8 mouse cellular contexts compared by ENCODE assay signal in the genomic region with DNA sequence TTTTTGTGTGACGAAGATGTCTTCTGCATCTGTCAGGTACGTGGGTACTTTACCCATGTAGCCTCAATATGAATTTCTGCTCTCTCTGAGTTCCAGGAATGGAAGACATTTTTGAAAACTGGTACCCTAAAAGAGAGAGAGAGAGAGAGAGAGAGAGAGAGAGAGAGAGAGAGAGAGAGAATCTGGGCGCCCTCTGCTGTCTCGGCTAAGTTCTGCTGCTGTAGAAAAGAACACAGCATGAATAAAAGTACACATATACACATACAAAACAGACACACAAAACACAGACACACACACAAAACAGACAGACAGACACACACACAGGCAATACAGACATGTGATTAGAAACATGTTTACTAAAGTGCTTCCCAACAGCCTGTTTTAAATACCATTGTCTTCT. TPM values are rescaled to one million over a fixed set of nuclear protein-coding genes. Genes with fewer than 3 reads are reported as not detected.
A peak's percentile ranks its signal among the peaks of the same experiment; 100 is the strongest.
DNase-seq lines count a peak whose midpoint lies in the region; ATAC-seq and TF ChIP-seq lines count a peak whose summit lies in the region.

No protein-coding gene starts in this region.

- intact Hi-C loops in left cerebral cortex, postnatal 10 days (cut with DNase I): loop anchor here (5.0 kb wide), 3 partner anchors 150 to 450 kb away; no protein-coding TSS in a partner anchor

- H3K9me3 ChIP-seq in kidney, embryonic 16.5 days (ENCODE audit: low read length): no peaks in the 10 kb centered on the region
- H3K9me3 ChIP-seq in E14TG2a.4 (ENCODE audit: low read length): no peaks in the 10 kb centered on the region
- H3K9me3 ChIP-seq in forebrain, embryonic 10.5 days: no peaks in the 10 kb centered on the region

- no peaks in the 10 kb centered on the region for H3K27me3 ChIP-seq in kidney, adult 2 months (replicated peaks; ENCODE audit: control insufficient read depth, insufficient read depth, low read length)
- H3K27me3 ChIP-seq in kidney, embryonic 16.5 days (ENCODE audit: insufficient read depth, low read length): no peaks in the 10 kb centered on the region
- H3K27me3 ChIP-seq in E14TG2a.4 (ENCODE audit: insufficient read depth, low read length): no peaks in the 10 kb centered on the region
- no peaks in the 10 kb centered on the region for H3K27me3 ChIP-seq in forebrain, embryonic 10.5 days (ENCODE audit: poor library complexity, severe bottlenecking)

- no peak overlapping the region for H3K27ac ChIP-seq in kidney, adult 2 months (ENCODE audit: insufficient read depth, low read depth, low read length)
- no peak overlapping the region for H3K27ac ChIP-seq in kidney, embryonic 16.5 days (ENCODE audit: low read length)
- no peak overlapping the region for H3K27ac ChIP-seq in forebrain, embryonic 10.5 days

- H3K36me3 ChIP-seq in kidney, adult 2 months (ENCODE audit: control insufficient read depth, insufficient read depth, low read length): no peaks in the 10 kb centered on the region; the same call in 1 of the 2 replicates
- H3K36me3 ChIP-seq in kidney, embryonic 16.5 days (ENCODE audit: insufficient read depth, low read length): peaks cover 22% of the 10 kb centered on the region
- H3K36me3 ChIP-seq in E14TG2a.4 (ENCODE audit: insufficient read depth, low read length): peaks cover 34% of the 10 kb centered on the region
- H3K36me3 ChIP-seq in forebrain, embryonic 10.5 days (replicated peaks): peaks cover 27% of the 10 kb centered on the region

- no peak overlapping the region for H3K9ac ChIP-seq in kidney, embryonic 16.5 days (replicated peaks; ENCODE audit: low read length)

- no peak overlapping the region for H3K4me3 ChIP-seq in kidney, adult 2 months (ENCODE audit: insufficient read depth, low read depth, low read length)
- H3K4me3 ChIP-seq in kidney, embryonic 16.5 days (ENCODE audit: low read length): no peak overlapping the region
- no peak overlapping the region for H3K4me3 ChIP-seq in E14TG2a.4 (replicated peaks; ENCODE audit: low read length)
- H3K4me3 ChIP-seq in forebrain, embryonic 10.5 days: no peak overlapping the region

- peak; percentile 41 for TF ChIP-seq CTCF in kidney, adult 2 months (conservative IDR thresholded peaks at IDR 0.05; ENCODE audit: insufficient read depth, insufficient read length, low read depth, low read length)
- TF ChIP-seq CTCF in E14TG2a.4 (conservative IDR thresholded peaks at IDR 0.05; ENCODE audit: low read length): peak; percentile 9; the same call in 1 of the 2 replicates

- peak; percentile 54 for DNase-seq in kidney, adult 2 months
- peak; percentile 71 for DNase-seq in brain, adult 2 months (ENCODE audit: low read depth, low spot score)
- DNase-seq in gastrocnemius, postnatal 10 days: peak; percentile 70
- peak; percentile 62 to 73 for DNase-seq in left cerebral cortex, postnatal 10 days (ENCODE audit: extremely low spot score in 1 of 2, low spot score in 2 of 2)
- peak; percentile 38 to 41 for DNase-seq in right cerebral cortex, postnatal 36 days (ENCODE audit: low spot score in 2 of 2)
- no peak for DNase-seq in forebrain, embryonic 10.5 days (ENCODE audit: extremely low spot score, low spot score)

- TF ChIP-seq POLR2A in kidney, adult 2 months (IDR thresholded peaks at IDR 0.05; ENCODE audit: low read depth, low read length): no peak

- whole genome bisulfite sequencing in kidney, adult 2 months: 48% methylated on average over 4 of the region's 4 CpGs
- 52% methylated on average over 4 of the region's 4 CpGs for WGBS in kidney, embryonic 16.5 days
- 66% methylated on average over 4 of the region's 4 CpGs for WGBS in forebrain, embryonic 10.5 days

- no peak for ATAC-seq in kidney, embryonic 16.5 days (ENCODE audit: low FRiP score, low TSS enrichment)

- H3K4me1 ChIP-seq in kidney, adult 2 months (ENCODE audit: control insufficient read depth, insufficient read depth, low read length): no peaks in the 10 kb centered on the region
- H3K4me1 ChIP-seq in kidney, embryonic 16.5 days (ENCODE audit: insufficient read depth, low read length): no peaks in the 10 kb centered on the region
- H3K4me1 ChIP-seq in E14TG2a.4 (replicated peaks; ENCODE audit: low read depth, low read length): peaks cover 6% of the 10 kb centered on the region
- no peaks in the 10 kb centered on the region for H3K4me1 ChIP-seq in forebrain, embryonic 10.5 days

- no peak overlapping the region for H3K4me2 ChIP-seq in kidney, embryonic 16.5 days (replicated peaks; ENCODE audit: low read depth, low read length)

RNA-seq across cellular contexts. Expression of a gene that starts 27.4 kb away (rescaled TPM):
- polyA plus RNA-seq in kidney, adult 2 months (2012; rRNA removed): 27.3 and 29.4 TPM in 2 replicates
- 56.1 and 56.6 TPM in 2 replicates for polyA plus RNA-seq in kidney, embryonic 16.5 days (2015; fragmentation: Nextera tagmentation; extraction: Ambion mirVana)
- 10 to 100 TPM; 23.4 to 24.1 TPM for total RNA-seq in gastrocnemius, postnatal 10 days (2021)
- total RNA-seq in left cerebral cortex, postnatal 10 days (2021): 10 to 100 TPM; 34.8 to 35.8 TPM
- 54.6 and 56.4 TPM in 2 replicates for polyA plus RNA-seq in forebrain, embryonic 10.5 days (2016; fragmentation: Nextera tagmentation; extraction: Ambion mirVana)

RNA-seq across cellular contexts. Expression of a gene that starts 27.5 kb away (rescaled TPM):
- 24.2 and 26.7 TPM in 2 replicates for polyA plus RNA-seq in kidney, adult 2 months (2012; rRNA removed)
- polyA plus RNA-seq in kidney, embryonic 16.5 days (2015; fragmentation: Nextera tagmentation; extraction: Ambion mirVana): 79.3 and 80.6 TPM in 2 replicates
- total RNA-seq in gastrocnemius, postnatal 10 days (2021): 10 to 100 TPM; 27.5 to 28.4 TPM
- 10 to 100 TPM; 27.5 to 29.6 TPM for total RNA-seq in left cerebral cortex, postnatal 10 days (2021)
- polyA plus RNA-seq in forebrain, embryonic 10.5 days (2016; fragmentation: Nextera tagmentation; extraction: Ambion mirVana): 84.1 and 85.3 TPM in 2 replicates
